Mouse (Mus musculus) MEL (cell line): ENCODE measurements around the gene Vmp1. TPM values are rescaled to one million over a fixed set of nuclear protein-coding genes. Genes with fewer than 3 reads are reported as not detected.
A peak's percentile ranks its signal among the peaks of the same experiment; 100 is the strongest.

Experiments
- DNase-seq: peaks from one replicate; pipeline ENCODE4 v3.0.0; 2011; ENCODE audit warnings: low read depth, low spot score
- H3K27ac ChIP-seq: 2 replicates; pipeline ENCODE4 v1.5.1; 2012; ENCODE audit warnings: low read depth, mild to moderate bottlenecking, control low read depth, low read length, moderate library complexity; ENCODE audit not compliant: control insufficient read depth
- H3K27me3 ChIP-seq, 2 experiments: fragments of 150-350 bp in 1 of 2; sonication (generic) in 1 of 2; 2 replicates each; pipeline ENCODE4 v1.6.1; 2012; ENCODE audit warnings: low read length in 2 of 2, mild to moderate bottlenecking in 2 of 2, improper control_type of control experiment in 1 of 2, moderate library complexity in 1 of 2; ENCODE audit not compliant: insufficient read depth in 2 of 2, control insufficient read depth in 1 of 2
- H3K36me3 ChIP-seq, 2 experiments: 2 replicates each; pipeline ENCODE4 v1.6.1; 2012 to 2014; ENCODE audit warnings: low read length in 2 of 2, improper control_type of control experiment in 1 of 2, inconsistent platforms in 1 of 2, mild to moderate bottlenecking in 1 of 2; ENCODE audit not compliant: insufficient read depth in 2 of 2, control insufficient read depth in 1 of 2
- H3K4me1 ChIP-seq, 2 experiments: fragments of 150-350 bp in 1 of 2; sonication (generic) in 1 of 2; 2 replicates each; pipeline ENCODE4 v1.6.1; 2012; ENCODE audit warnings: low read length in 2 of 2, improper control_type of control experiment in 1 of 2, mild to moderate bottlenecking in 1 of 2; ENCODE audit not compliant: insufficient read depth in 2 of 2, control insufficient read depth in 1 of 2
- H3K4me3 ChIP-seq, 2 experiments: fragments of 150-350 bp in 1 of 2; sonication (generic) in 1 of 2; 2 replicates each; pipeline ENCODE4 v1.5.1; 2012; ENCODE audit warnings: low read depth in 2 of 2, low read length in 2 of 2, mild to moderate bottlenecking in 2 of 2, moderate library complexity in 2 of 2, control low read depth in 1 of 2, improper control_type of control experiment in 1 of 2; ENCODE audit not compliant: control insufficient read depth in 1 of 2, insufficient read depth in 1 of 2
- H3K79me2 ChIP-seq: 2 replicates; pipeline ENCODE4 v1.6.1; 2012; ENCODE audit warnings: mild to moderate bottlenecking, low read length, moderate library complexity; ENCODE audit not compliant: control insufficient read depth, poor library complexity, insufficient read depth
- H3K9ac ChIP-seq: 2 replicates; pipeline ENCODE4 v1.6.1; 2012; ENCODE audit warnings: low read depth, mild to moderate bottlenecking, control low read depth, low read length, moderate library complexity; ENCODE audit not compliant: control insufficient read depth, poor library complexity, severe bottlenecking
- H3K9me3 ChIP-seq: fragments of 150-350 bp; sonication (generic); replicated peaks from 2 replicates; pipeline ENCODE4 v1.6.1; 2012; ENCODE audit warnings: mild to moderate bottlenecking, low read length, improper control_type of control experiment, moderate library complexity; ENCODE audit not compliant: insufficient read depth
- BHLHE40 ChIP-seq: IDR thresholded peaks from 2 replicates; pipeline ENCODE4 v1.6.1; 2012; ENCODE audit warnings: low read depth, mild to moderate bottlenecking, inconsistent platforms, low read length, improper control_type of control experiment, borderline replicate concordance
- CHD1 ChIP-seq: IDR thresholded peaks from 2 replicates; pipeline ENCODE4 v1.6.1; 2012; ENCODE audit warnings: low read depth, mild to moderate bottlenecking, inconsistent platforms, low read length, improper control_type of control experiment
- CHD2 ChIP-seq: IDR thresholded peaks from 2 replicates; pipeline ENCODE4 v1.6.1; 2011; ENCODE audit warnings: low read length, improper control_type of control experiment
- CTCF ChIP-seq, 3 experiments: IDR thresholded peaks in 2 of 3; conservative IDR thresholded peaks in 1 of 3; 2 replicates each; pipeline ENCODE4 v1.5.1; 2011 to 2012; ENCODE audit warnings: low read length in 3 of 3, low read depth in 2 of 3, mild to moderate bottlenecking in 2 of 3, improper control_type of control experiment in 1 of 3, inconsistent platforms in 1 of 3, mixed read lengths in 1 of 3, moderate library complexity in 1 of 3; ENCODE audit not compliant: control insufficient read depth in 1 of 3, insufficient read depth in 1 of 3, poor library complexity in 1 of 3, severe bottlenecking in 1 of 3
- ELF1 ChIP-seq: IDR thresholded peaks from 2 replicates; pipeline ENCODE4 v1.6.1; 2014; ENCODE audit warnings: low read depth, mild to moderate bottlenecking, inconsistent platforms, low read length, improper control_type of control experiment, moderate library complexity
- EP300 ChIP-seq, 2 experiments: IDR thresholded peaks; 2 replicates each; pipeline ENCODE4 v1.6.1; 2011; ENCODE audit warnings: improper control_type of control experiment in 2 of 2, low read length in 2 of 2, low read depth in 1 of 2, mild to moderate bottlenecking in 1 of 2
- ETS1 ChIP-seq: IDR thresholded peaks from 2 replicates; pipeline ENCODE4 v1.6.1; 2012; ENCODE audit warnings: low read depth, mild to moderate bottlenecking, inconsistent platforms, low read length, improper control_type of control experiment, moderate library complexity
- HCFC1 ChIP-seq: IDR thresholded peaks from 2 replicates; pipeline ENCODE4 v1.6.1; 2012; ENCODE audit warnings: low read depth, mild to moderate bottlenecking, inconsistent platforms, low read length, improper control_type of control experiment, moderate library complexity
- JUND ChIP-seq: IDR thresholded peaks from 2 replicates; pipeline ENCODE4 v1.6.1; 2011; ENCODE audit warnings: low read depth, mild to moderate bottlenecking, improper control_type of control experiment, low read length
- KAT2A ChIP-seq: conservative IDR thresholded peaks from 2 replicates; pipeline ENCODE4 v1.6.1; 2012; ENCODE audit warnings: low read depth, low read length, improper control_type of control experiment, inconsistent platforms
- MAFK ChIP-seq: IDR thresholded peaks from 2 replicates; pipeline ENCODE4 v1.6.1; 2011; ENCODE audit warnings: low read depth, mild to moderate bottlenecking, low read length, improper control_type of control experiment, borderline replicate concordance
- MAX ChIP-seq: IDR thresholded peaks from 2 replicates; pipeline ENCODE4 v1.6.1; 2011; ENCODE audit warnings: low read length, improper control_type of control experiment
- MAZ ChIP-seq: IDR thresholded peaks from 2 replicates; pipeline ENCODE4 v1.6.1; 2012; ENCODE audit warnings: low read depth, mild to moderate bottlenecking, inconsistent platforms, low read length, improper control_type of control experiment
- MEF2A ChIP-seq: IDR thresholded peaks from 2 replicates; pipeline ENCODE4 v1.6.1; 2014; ENCODE audit warnings: low read depth, mild to moderate bottlenecking, inconsistent platforms, low read length, improper control_type of control experiment; ENCODE audit not compliant: poor library complexity, insufficient replicate concordance, severe bottlenecking; ENCODE audit errors: extremely low read depth
- MXI1 ChIP-seq: IDR thresholded peaks from 2 replicates; pipeline ENCODE4 v1.6.1; 2011; ENCODE audit warnings: mild to moderate bottlenecking, low read depth, low read length, improper control_type of control experiment
- MYB ChIP-seq: IDR thresholded peaks from 2 replicates; pipeline ENCODE4 v1.6.1; 2011; ENCODE audit warnings: mild to moderate bottlenecking, low read depth, low read length, improper control_type of control experiment
- NELFE ChIP-seq: IDR thresholded peaks from 2 replicates; pipeline ENCODE4 v1.6.1; 2011; ENCODE audit warnings: low read depth, low read length, improper control_type of control experiment
- NRF1 ChIP-seq: IDR thresholded peaks from 2 replicates; pipeline ENCODE4 v1.6.1; 2014; ENCODE audit warnings: low read depth, mild to moderate bottlenecking, inconsistent platforms, low read length, improper control_type of control experiment, moderate library complexity; ENCODE audit not compliant: poor library complexity, insufficient read depth, severe bottlenecking
- POLR2A ChIP-seq, 2 experiments: IDR thresholded peaks; 2 replicates each; pipeline ENCODE4 v1.6.1; 2011 to 2012; ENCODE audit warnings: low read length in 2 of 2, mild to moderate bottlenecking in 2 of 2, control low read depth in 1 of 2, improper control_type of control experiment in 1 of 2, low read depth in 1 of 2, moderate library complexity in 1 of 2; ENCODE audit not compliant: control insufficient read depth in 1 of 2, insufficient read depth in 1 of 2, poor library complexity in 1 of 2
- POLR2AphosphoS2 ChIP-seq: IDR thresholded peaks from 2 replicates; pipeline ENCODE4 v1.6.1; 2011; ENCODE audit warnings: low read length, improper control_type of control experiment
- POLR2AphosphoS5 ChIP-seq: IDR thresholded peaks from 2 replicates; pipeline ENCODE4 v1.6.1; 2012; ENCODE audit warnings: low read depth, borderline replicate concordance, mild to moderate bottlenecking, inconsistent platforms, low read length, moderate library complexity, mixed read lengths
- RAD21 ChIP-seq: IDR thresholded peaks from 2 replicates; pipeline ENCODE4 v1.6.1; 2011; ENCODE audit warnings: mild to moderate bottlenecking, low read depth, low read length, improper control_type of control experiment
- SIN3A ChIP-seq: IDR thresholded peaks from 2 replicates; pipeline ENCODE4 v1.6.1; 2012; ENCODE audit warnings: low read length, improper control_type of control experiment, inconsistent platforms
- SMC3 ChIP-seq: IDR thresholded peaks from 2 replicates; pipeline ENCODE4 v1.6.1; 2011; ENCODE audit warnings: low read depth, low read length, improper control_type of control experiment
- UBTF ChIP-seq: IDR thresholded peaks from 2 replicates; pipeline ENCODE4 v1.6.1; 2012; ENCODE audit warnings: low read depth, mild to moderate bottlenecking, inconsistent platforms, low read length, improper control_type of control experiment, moderate library complexity, borderline replicate concordance; ENCODE audit not compliant: insufficient read depth
- USF1 ChIP-seq: IDR thresholded peaks from 2 replicates; pipeline ENCODE4 v1.6.1; 2014; ENCODE audit warnings: low read depth, mild to moderate bottlenecking, inconsistent platforms, low read length, improper control_type of control experiment, moderate library complexity
- USF2 ChIP-seq, 2 experiments: IDR thresholded peaks; 2 replicates each; pipeline ENCODE4 v1.6.1; 2011 to 2012; ENCODE audit warnings: improper control_type of control experiment in 2 of 2, low read length in 2 of 2, borderline replicate concordance in 1 of 2, inconsistent platforms in 1 of 2, low read depth in 1 of 2, mild to moderate bottlenecking in 1 of 2; ENCODE audit not compliant: insufficient read depth in 1 of 2
- ZC3H11A ChIP-seq: IDR thresholded peaks from 2 replicates; pipeline ENCODE4 v1.6.1; 2012; ENCODE audit warnings: low read depth, mild to moderate bottlenecking, inconsistent platforms, low read length, improper control_type of control experiment
- ZKSCAN1 ChIP-seq: IDR thresholded peaks from 2 replicates; pipeline ENCODE4 v1.6.1; 2012; ENCODE audit warnings: low read depth, mild to moderate bottlenecking, inconsistent platforms, low read length, improper control_type of control experiment, moderate library complexity
- ZMIZ1 ChIP-seq: IDR thresholded peaks from 2 replicates; pipeline ENCODE4 v1.6.1; 2012; ENCODE audit warnings: low read depth, mild to moderate bottlenecking, inconsistent platforms, low read length, improper control_type of control experiment, moderate library complexity
- polyA plus RNA-seq, 2 experiments: library from polyadenylated mRNA; stranded (reverse) in 1 of 2; unstranded in 1 of 2; fragments of >175 nt in 1 of 2; fragments of >200 nt in 1 of 2; gene quantifications; 2 replicates each; pipeline versions ENCODE4 v1.2.1 to v1.2.4; 2012; ENCODE audit warnings: low replicate concordance in 2 of 2, low read depth in 1 of 2; ENCODE audit not compliant: insufficient read length in 2 of 2, insufficient read depth in 1 of 2, missing spikeins in 1 of 2
- total RNA-seq: library from RNA; depleted of rRNA; stranded (reverse); fragments of 300-350 nt; gene quantifications from 2 replicates; pipeline ENCODE4 v1.2.3, GENCODE M21; 2012

Vmp1 gene
- total and polyA plus RNA-seq, 3 experiments, result 61.8 to 94.9 TPM; not detected in 1

- TF ChIP-seq ZMIZ1, result peak; percentile 96
- peak; percentile 86 for TF ChIP-seq ELF1
- TF ChIP-seq HCFC1, result peak; percentile 100
- no peak for TF ChIP-seq BHLHE40
- no peak for TF ChIP-seq MEF2A
- no peak for TF ChIP-seq ZC3H11A
- TF ChIP-seq MAZ, result peak; percentile 44; the same call in 1 of the 2 replicates
- TF ChIP-seq ZKSCAN1, result no peak
- TF ChIP-seq POLR2AphosphoS5, result no peak
- TF ChIP-seq RAD21, result no peak
- peak; percentile 96 for TF ChIP-seq POLR2AphosphoS2
- TF ChIP-seq POLR2A (IDR thresholded peaks at IDR 0.05; ENCODE audit: control insufficient read depth in 1 of 2, insufficient read depth in 1 of 2, low read depth in 1 of 2, low read length in 2 of 2, poor library complexity in 1 of 2), result peak; percentile 95 to 97
- TF ChIP-seq CHD1, result 0 out of 2 replicates have a peak, but pooled peaks have one; percentile 57
- 0 out of 4 replicates have a peak, but pooled peaks of 1 of the 2 experiments have one; percentile 36 for TF ChIP-seq EP300 (IDR thresholded peaks at IDR 0.05; ENCODE audit: low read depth in 1 of 2, low read length in 2 of 2)
- peak; percentile 88; the same call in 1 of the 2 replicates for TF ChIP-seq NRF1
- TF ChIP-seq SMC3, result no peak
- no peak for TF ChIP-seq USF2 (IDR thresholded peaks at IDR 0.05; ENCODE audit: borderline replicate concordance in 1 of 2, insufficient read depth in 1 of 2, low read depth in 1 of 2, low read length in 2 of 2)
Measured at GRCm38 (mm10) chr11:86544639-86545299, 138.9 kb downstream of the Vmp1 start, which contains the start of the genes Rps6kb1 and Tubd1 (continued).

DNA sequence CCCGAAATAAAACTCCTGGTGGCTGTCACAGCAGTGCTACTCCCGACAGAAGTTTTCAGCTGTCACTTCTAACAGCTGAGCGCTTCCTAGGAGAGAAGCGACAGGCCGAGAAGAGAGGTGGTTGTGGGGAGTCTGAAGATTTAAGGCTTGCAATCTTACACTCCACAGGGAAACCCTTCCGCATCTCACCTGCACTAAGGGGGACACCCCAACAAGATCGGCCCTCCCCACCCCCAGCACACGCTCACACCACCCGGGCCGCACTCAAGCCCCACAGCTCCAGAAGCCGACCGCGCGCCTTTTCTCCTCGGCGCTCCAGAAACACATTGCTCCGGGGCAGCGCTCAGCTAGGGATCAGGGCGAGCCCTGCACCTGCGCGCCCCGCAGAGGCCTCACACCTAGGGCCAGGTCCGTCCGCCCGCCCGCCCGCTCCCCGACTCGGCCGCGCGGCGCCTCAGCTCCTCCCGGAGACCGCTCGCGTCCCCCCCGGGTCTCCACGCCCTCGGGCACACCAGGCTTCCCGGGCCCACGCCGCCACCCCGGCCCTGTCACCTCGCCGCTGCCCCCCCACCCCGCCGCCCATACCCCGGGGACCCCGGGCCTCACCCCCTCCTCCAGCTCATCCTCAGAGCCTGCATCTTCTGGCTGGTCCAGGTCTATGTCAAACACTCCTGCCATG is 139.5 kb downstream of the Vmp1 start:
- Histone ChIP-seq H3K9me3 (no peaks in the 10 kb centered on the region), H3K79me2 (peaks cover 58% of the 10 kb centered on the region), H3K4me3 (peak overlapping the region; percentile 77 to 85), H3K9ac (peak overlapping the region; percentile 96), H3K27me3 (no peaks in the 10 kb centered on the region), H3K36me3 (peaks cover 5 to 26% of the 10 kb centered on the region in 2 experiments), H3K4me1 (peaks cover 8 to 12% of the 10 kb centered on the region in 2 experiments), H3K27ac (peak overlapping the region; percentile 80)
- DNase-seq, result peak; percentile 69
- TF ChIP-seq NELFE (no peak), MXI1 (peak; percentile 63), USF1 (no peak), MAZ (peak; percentile 53; the same call in 1 of the 2 replicates), MAFK (no peak), CTCF (IDR thresholded peaks at IDR 0.05 in 2 of 3, conservative IDR thresholded peaks at IDR 0.05 in 1 of 3; ENCODE audit: control insufficient read depth in 1 of 3, insufficient read depth in 1 of 3, low read depth in 2 of 3, low read length in 3 of 3, poor library complexity in 1 of 3, severe bottlenecking in 1 of 3) (0 out of 6 replicates have a peak, but pooled peaks of 1 of the 3 experiments have one; percentile 4), JUND (no peak), KAT2A (no peak), CHD2 (no peak), SIN3A (peak; percentile 95), CHD1 (peak; percentile 93; the same call in 1 of the 2 replicates), ETS1 (peak; percentile 55; the same call in 1 of the 2 replicates), MYB (no peak; the same call in 1 of the 2 replicates), ZMIZ1 (no peak), POLR2AphosphoS5 (no peak), USF2 (IDR thresholded peaks at IDR 0.05; ENCODE audit: borderline replicate concordance in 1 of 2, insufficient read depth in 1 of 2, low read depth in 1 of 2, low read length in 2 of 2) (no peak), ZKSCAN1 (0 out of 2 replicates have a peak, but pooled peaks have one; percentile 17), UBTF (peak; percentile 87; the same call in 1 of the 2 replicates), MAX (0 out of 2 replicates have a peak, but pooled peaks have one; percentile 13)
